Mouse (Mus musculus) adrenal gland, postnatal 14 days (tissue): ENCODE measurements around the gene Aqp9. TPM values are rescaled to one million over a fixed set of nuclear protein-coding genes. Genes with fewer than 3 reads are reported as not detected.

Source experiments
- DNase-seq: peaks from one replicate; pipeline ENCODE4 v3.0.0; 2021; ENCODE audit warnings: mixed read lengths
- total RNA-seq: library from RNA; stranded (reverse); gene quantifications from 2 replicates; pipeline ENCODE4 v1.2.3, GENCODE M21; 2021

The Aqp9 gene
- total RNA-seq, 1 experiment from 2014 or later = 20.3 TPM

DNA sequence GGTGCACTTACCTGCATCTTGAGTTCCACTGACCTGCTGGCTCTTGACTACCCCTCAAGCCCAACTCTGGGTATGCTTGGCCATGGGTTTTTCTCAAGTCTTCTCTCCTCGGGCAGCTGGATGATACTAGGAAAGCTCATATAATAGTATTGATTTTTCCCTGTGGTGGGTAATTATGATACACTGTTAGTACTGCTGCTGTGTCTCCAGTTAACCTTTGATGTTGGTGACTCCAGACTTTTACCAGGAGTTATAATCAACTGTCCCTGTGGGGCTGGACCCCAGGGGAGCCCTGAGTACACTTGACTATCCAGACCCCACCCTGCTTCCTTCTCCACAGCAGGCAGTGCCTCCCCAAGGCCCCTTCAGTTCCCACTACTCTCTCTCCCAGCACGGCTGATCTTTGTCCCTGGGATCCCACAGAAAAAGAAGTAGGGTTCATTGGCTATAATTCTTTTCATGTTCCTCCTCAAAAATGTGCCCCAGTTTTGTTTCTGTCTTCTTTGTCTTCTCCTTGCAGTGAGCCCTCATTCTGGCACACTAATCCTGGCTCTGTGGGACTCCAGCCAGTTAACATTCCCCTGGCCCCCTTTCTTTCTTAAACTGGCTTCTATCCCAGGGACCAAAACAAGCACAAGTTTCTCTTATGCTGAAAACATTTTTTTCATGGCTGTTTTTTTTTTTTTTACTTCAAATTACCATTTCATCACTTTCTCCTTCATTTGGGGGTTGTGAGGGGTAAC lies 838 bp downstream of the Aqp9 start:
- no peak for DNase-seq

GRCm38 (mm10) chr9:71166871-71167465 lies 1.5 kb downstream of the Aqp9 start:
- DNase-seq = peak; percentile 43

GRCm38 (mm10) chr9:71166019-71166705 lies 2.3 kb downstream of the Aqp9 start:
- no peak for DNase-seq

- no peak for DNase-seq
These were observed 3.0 kb downstream of the Aqp9 start for GRCm38 (mm10) chr9:71165510-71165909.

GRCm38 (mm10) chr9:71165061-71165460 lies 3.4 kb downstream of the Aqp9 start:
- DNase-seq = no peak

- no peak for DNase-seq
These were observed 4.1 kb downstream of the Aqp9 start for GRCm38 (mm10) chr9:71164353-71164752.

GRCm38 (mm10) chr9:71162858-71163740 lies 5.4 kb downstream of the Aqp9 start:
- no peak for DNase-seq

- no peak for DNase-seq
These were observed 6.2 kb downstream of the Aqp9 start for GRCm38 (mm10) chr9:71162131-71162857.

GRCm38 (mm10) chr9:71160849-71161711 lies 7.4 kb downstream of the Aqp9 start:
- DNase-seq = no peak

DNA sequence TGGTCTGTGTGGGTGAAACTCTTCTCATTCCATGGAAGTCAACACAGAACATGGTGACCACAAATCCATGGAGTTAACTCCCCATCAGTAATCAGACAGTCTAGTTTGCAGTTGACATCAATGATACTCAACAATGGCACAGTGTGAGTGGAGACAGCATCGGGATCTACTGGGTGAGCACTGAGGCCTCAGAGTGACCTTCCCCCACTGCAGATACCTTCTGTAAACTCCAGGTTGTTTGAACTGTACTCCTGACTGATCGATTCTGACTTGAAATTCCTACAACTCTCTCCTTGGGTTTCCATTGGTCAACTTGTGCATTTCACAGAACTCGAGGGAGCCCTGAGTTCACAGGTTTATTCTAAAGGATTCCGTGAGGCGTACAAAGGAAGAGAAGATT lies 8.8 kb downstream of the Aqp9 start:
- no peak for DNase-seq

- DNase-seq = no peak
These were observed 9.3 kb downstream of the Aqp9 start for GRCm38 (mm10) chr9:71159060-71159626.

DNA sequence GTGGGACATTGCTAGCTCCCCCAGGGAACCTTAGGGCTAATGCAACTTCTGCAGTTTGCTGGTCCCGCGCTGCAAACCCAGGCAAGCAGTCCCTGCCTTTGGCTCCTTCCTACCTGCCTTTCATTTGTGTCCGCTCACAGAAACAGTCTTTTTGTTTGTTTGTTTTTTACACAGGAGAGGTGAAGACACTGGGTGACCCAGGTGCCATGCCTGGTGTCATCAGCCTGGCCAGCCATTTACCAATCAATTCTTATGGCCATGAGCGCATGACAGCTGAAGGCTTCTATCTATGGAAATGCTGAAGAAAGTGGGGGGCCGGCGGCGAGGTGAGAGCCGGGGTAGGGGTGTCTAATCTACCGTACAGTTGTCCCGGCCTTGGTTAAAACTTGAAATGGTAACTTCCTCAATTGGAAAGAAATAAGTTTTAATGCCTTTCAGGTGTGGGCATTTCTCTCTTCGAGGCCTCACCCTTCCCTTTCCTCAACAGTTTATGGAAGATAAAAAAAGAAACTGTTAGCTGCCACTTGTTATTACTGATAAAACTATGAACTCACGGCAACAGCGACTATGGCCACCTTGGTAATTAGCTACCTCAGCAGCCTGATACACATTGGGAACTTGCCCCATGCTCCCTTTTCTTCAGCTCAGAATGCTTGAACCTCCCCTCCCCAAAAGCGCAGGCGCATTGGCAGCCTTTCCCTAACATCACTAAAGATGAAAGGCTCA lies 10.4 kb downstream of the Aqp9 start:
- DNase-seq = no peak

- no peak for DNase-seq
These were observed 11.9 kb downstream of the Aqp9 start for GRCm38 (mm10) chr9:71156447-71157035.

DNA sequence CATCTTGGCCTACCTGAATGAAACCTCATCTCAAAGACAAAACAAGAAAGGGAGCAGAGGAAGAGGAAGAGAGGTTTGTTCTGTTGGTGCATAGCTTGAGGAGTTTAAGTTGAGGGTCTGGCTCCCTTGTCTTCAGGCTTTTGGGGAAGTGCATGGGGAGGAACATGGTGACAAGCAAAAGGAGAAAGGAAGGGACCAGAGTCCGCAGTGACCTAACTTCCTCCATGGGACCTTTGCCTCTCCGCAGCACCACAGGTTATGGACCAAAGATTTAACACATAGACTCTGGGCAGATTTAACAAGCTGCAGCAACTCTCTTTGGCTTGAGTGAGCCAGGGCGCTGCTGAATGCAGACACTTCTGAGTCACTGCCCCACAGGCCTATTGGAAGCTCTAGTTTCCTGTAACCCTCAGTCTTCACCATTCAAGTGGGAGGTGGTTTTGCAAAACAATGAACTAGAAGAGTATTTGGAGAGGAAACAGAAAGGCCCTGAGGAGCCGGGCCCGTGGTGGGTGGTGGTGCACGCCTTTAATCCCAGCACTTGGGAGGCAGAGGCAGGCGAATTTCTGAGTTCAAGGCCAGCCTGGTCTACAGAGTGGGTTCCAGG lies 13.0 kb downstream of the Aqp9 start:
- no peak for DNase-seq

DNA sequence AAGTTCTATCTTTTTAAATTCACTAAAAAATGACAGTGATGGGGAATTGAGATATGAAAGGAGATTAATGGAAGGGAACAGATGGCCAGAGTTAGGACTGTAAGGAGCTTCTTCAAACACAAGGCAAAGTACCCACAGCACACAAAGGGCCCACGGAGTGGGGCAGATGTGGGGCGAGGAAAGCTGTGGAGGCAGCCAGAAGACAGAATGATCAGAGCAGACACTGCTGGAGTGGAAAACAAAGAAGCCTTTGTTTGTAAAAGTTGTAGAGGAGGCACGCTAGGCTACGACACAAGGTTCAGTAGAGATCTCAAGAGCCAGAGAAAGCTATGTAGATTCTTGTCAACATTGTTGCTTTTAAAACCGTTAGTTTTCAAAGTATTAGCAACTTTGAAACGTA lies 17.1 kb downstream of the Aqp9 start:
- DNase-seq = no peak

- no peak for DNase-seq
These were observed 18.3 kb downstream of the Aqp9 start for GRCm38 (mm10) chr9:71150175-71150574.

DNA sequence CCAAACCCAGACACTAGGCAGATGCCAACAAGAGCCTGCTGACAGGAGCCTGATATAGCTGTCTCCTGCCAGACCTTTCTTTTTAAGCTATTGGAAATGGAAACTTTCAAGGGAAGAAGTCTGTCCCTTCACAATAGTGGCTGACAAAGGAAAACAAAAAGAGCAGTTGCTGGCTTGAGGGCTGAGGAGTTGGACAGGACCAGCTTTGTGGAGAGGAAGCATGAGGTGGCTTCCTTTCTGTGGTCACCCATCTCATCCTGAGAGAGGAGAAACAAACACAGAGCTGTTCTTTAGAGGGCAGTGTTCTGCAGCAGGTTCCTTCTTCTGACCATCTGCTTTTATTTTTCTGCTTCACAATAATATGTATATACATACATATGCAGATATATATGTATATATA lies 19.6 kb downstream of the Aqp9 start:
- DNase-seq = no peak

GRCm38 (mm10) chr9:71146210-71146609 lies 22.3 kb downstream of the Aqp9 start:
- DNase-seq = no peak

DNA sequence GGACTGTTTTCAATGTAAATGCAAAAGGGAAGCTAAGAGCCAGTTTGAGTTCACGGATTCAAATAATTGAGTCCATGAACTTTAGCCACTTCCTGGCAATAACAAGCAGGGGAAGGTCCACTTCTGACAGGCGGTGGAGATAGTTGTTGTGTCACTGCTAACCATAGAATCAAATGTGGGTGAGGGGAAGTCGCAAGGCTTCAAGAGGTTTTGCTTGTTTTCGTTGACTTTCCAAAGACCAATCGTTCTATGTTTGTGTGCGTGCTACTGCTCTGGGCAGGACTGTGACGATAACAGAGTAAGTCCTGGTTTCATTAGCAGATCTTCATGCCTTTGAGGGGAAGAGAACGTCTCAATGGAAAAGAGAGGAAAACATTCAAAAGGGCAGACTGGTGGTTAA lies 28.3 kb downstream of the Aqp9 start:
- DNase-seq = no peak
